25 mouse cellular contexts compared by ENCODE assay signal in the genomic region with DNA sequence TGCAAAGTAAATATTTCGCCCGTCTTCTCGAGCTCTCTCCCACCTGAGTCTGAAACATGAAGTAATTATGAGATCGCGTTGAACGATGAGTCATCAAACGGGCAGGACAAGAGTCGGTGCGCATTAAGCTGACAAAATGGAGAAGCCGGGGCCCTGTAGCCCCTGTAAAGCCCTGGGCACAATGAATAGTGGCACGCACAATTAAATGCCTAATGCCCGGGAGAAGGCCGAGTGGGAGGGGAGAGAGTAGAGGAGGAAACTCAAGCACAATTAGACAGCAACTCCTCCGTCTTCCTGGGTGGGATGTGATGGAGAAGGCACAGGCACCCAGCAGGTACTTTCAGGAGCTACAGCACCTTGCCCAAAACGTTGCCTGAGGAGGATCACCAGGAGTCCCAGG.
A peak's percentile ranks its signal among the peaks of the same experiment; 100 is the strongest.
DNase-seq lines count a peak whose midpoint lies in the region; ATAC-seq and TF ChIP-seq lines count a peak whose summit lies in the region.
"Had no signal": no experiment of that assay in that cellular context is flagged by ENCODE, and none has a peak within 500 bp of the region (broad histone marks: within the 10 kb centered on the region; RNA-seq: fewer than 3 reads in every experiment).

No protein-coding gene starts in this region.

- H3K27me3 ChIP-seq in kidney, postnatal 0 days (ENCODE audit: insufficient read depth, low read length): no peaks in the 10 kb centered on the region
- H3K27me3 ChIP-seq: embryonic facial prominence, embryonic 13.5 days; forebrain, embryonic 15.5 days; hindbrain, embryonic 13.5 days; intestine, embryonic 15.5 days had no signal

- peak; percentile 76 for DNase-seq in heart, adult 11 months
- no peak for DNase-seq in heart, adult 18-20 months
- peak; percentile 58 for DNase-seq in kidney, postnatal 0 days (ENCODE audit: low spot score)
- no peak for DNase-seq in kidney, adult 9 months
- peak; percentile 82 for DNase-seq in retina, postnatal 1 day
- DNase-seq in frontal cortex, postnatal 36 days (ENCODE audit: low spot score in 2 of 2): no peak
- DNase-seq: adrenal gland, adult 2 months; adrenal gland, postnatal 14 days; cerebellum, adult 11-12 months; cerebellum, adult 8-10 months; cerebellum, postnatal 36 days; embryo, embryonic 11 days; gastrocnemius, adult 2 months; gastrocnemius, postnatal 14 days; heart, adult 2 months had no signal

- H3K27ac ChIP-seq in kidney, postnatal 0 days: no peak overlapping the region
- H3K27ac ChIP-seq: embryonic facial prominence, embryonic 10.5 days; embryonic facial prominence, embryonic 13.5 days; forebrain, embryonic 15.5 days; gastrocnemius, adult 2 months; heart, adult 2 months; hindbrain, embryonic 10.5 days; hindbrain, embryonic 13.5 days; intestine, embryonic 15.5 days had no signal

- WGBS in kidney, postnatal 0 days: 40% methylated on average over 15 of the region's 15 CpGs

- H3K4me3 ChIP-seq in kidney, postnatal 0 days (replicated peaks; ENCODE audit: low read depth, low read length): no peak overlapping the region
- H3K4me3 ChIP-seq: embryonic facial prominence, embryonic 10.5 days; embryonic facial prominence, embryonic 13.5 days; erythroblast, embryonic 14.5 days; forebrain, embryonic 15.5 days; gastrocnemius, adult 2 months; heart, adult 2 months; hindbrain, embryonic 10.5 days; hindbrain, embryonic 13.5 days; intestine, embryonic 15.5 days had no signal

- ATAC-seq in kidney, postnatal 0 days (replicated peaks; ENCODE audit: low FRiP score, low read depth): no peak
- ATAC-seq: CD4-positive, CD25-positive, alpha-beta regulatory T cell, adult 4 months; forebrain, embryonic 15.5 days; hindbrain, embryonic 16.5 days; intestine, embryonic 15.5 days had no signal

- no peaks in the 10 kb centered on the region; the same call in 1 of the 2 replicates for H3K4me1 ChIP-seq in kidney, postnatal 0 days (replicated peaks; ENCODE audit: insufficient read depth, low read length)
- H3K4me1 ChIP-seq: embryonic facial prominence, embryonic 10.5 days; embryonic facial prominence, embryonic 13.5 days; intestine, embryonic 15.5 days had no signal

- H3K9me3 ChIP-seq in kidney, postnatal 0 days (replicated peaks; ENCODE audit: low read length): no peaks in the 10 kb centered on the region
- H3K9me3 ChIP-seq: embryonic facial prominence, embryonic 10.5 days; embryonic facial prominence, embryonic 13.5 days; forebrain, embryonic 15.5 days; hindbrain, embryonic 10.5 days; intestine, embryonic 15.5 days had no signal

- no peaks in the 10 kb centered on the region for H3K36me3 ChIP-seq in kidney, postnatal 0 days (ENCODE audit: insufficient read depth, low read length)
- H3K36me3 ChIP-seq: embryonic facial prominence, embryonic 10.5 days; embryonic facial prominence, embryonic 13.5 days; forebrain, embryonic 15.5 days; hindbrain, embryonic 10.5 days; hindbrain, embryonic 13.5 days; intestine, embryonic 15.5 days had no signal

- H3K4me2 ChIP-seq in kidney, postnatal 0 days (ENCODE audit: low read length): no peak overlapping the region
- H3K4me2 ChIP-seq: embryonic facial prominence, embryonic 13.5 days; forebrain, embryonic 15.5 days; heart, embryonic 11.5 days; hindbrain, embryonic 13.5 days; intestine, embryonic 15.5 days had no signal

- H3K9ac ChIP-seq in kidney, postnatal 0 days (ENCODE audit: low read depth, low read length): no peak overlapping the region
- H3K9ac ChIP-seq: embryonic facial prominence, embryonic 13.5 days; forebrain, embryonic 15.5 days; hindbrain, embryonic 13.5 days; intestine, embryonic 15.5 days had no signal

- TF ChIP-seq CTCF in kidney, postnatal 0 days (IDR thresholded peaks at IDR 0.05; ENCODE audit: low read depth): no peak

Comparison
In these comparisons a context has a peak if more than half of its experiments do, and no peak if none do; other contexts are left out.
1. DNase-seq: peak in heart, adult 11 months (single experiment), kidney, postnatal 0 days (single experiment) and retina, postnatal 1 day (single experiment); none in heart, adult 18-20 months (0 of 2), kidney, adult 9 months (single experiment) and frontal cortex, postnatal 36 days (0 of 2).